Mouse (Mus musculus) thymus, adult 18-20 months (tissue): ENCODE measurements around the gene Naxd.
"Not testable (repeated sequence)": the region's sequence is repeated elsewhere in the genome, so short reads cannot be mapped to it uniquely, and the experiment has no call there.

ENCODE experiments used
- DNase-seq, 2 experiments: peaks; one replicate each; pipeline ENCODE4 v3.0.0; 2022; ENCODE audit warnings: mixed read lengths in 2 of 2

The Naxd gene

GRCm38 (mm10) chr8:11517366-11518055, 20.2 kb downstream of the Naxd start:
- DNase-seq = no peak

GRCm38 (mm10) chr8:11518056-11518396, 20.7 kb downstream of the Naxd start:
- DNase-seq = no peak

GRCm38 (mm10) chr8:11518676-11519075, 21.4 kb downstream of the Naxd start:
- DNase-seq = no peak

- DNase-seq = no peak
Observed at GRCm38 (mm10) chr8:11523331-11523730, 26.0 kb downstream of the Naxd start.

- DNase-seq = no peak
Observed at GRCm38 (mm10) chr8:11530155-11530770, 33.0 kb downstream of the Naxd start.

- DNase-seq = no peak
Observed at GRCm38 (mm10) chr8:11530849-11531248, 33.5 kb downstream of the Naxd start.

GRCm38 (mm10) chr8:11534494-11534893, 37.2 kb downstream of the Naxd start:
- DNase-seq = no peak

- no peak for DNase-seq
Observed at GRCm38 (mm10) chr8:11539049-11539448, 41.7 kb downstream of the Naxd start.

- DNase-seq = no peak
Observed at GRCm38 (mm10) chr8:11540182-11540581, 42.9 kb downstream of the Naxd start.

- no peak for DNase-seq
Observed at GRCm38 (mm10) chr8:11542031-11542430, 44.7 kb downstream of the Naxd start.

GRCm38 (mm10) chr8:11542866-11543265, 45.6 kb downstream of the Naxd start:
- DNase-seq = no peak

- DNase-seq = peak; percentile 58 to 70
Observed at GRCm38 (mm10) chr8:11544386-11544785, 47.1 kb downstream of the Naxd start.

GRCm38 (mm10) chr8:11547063-11547462, 49.8 kb downstream of the Naxd start:
- DNase-seq = no peak

- DNase-seq = peak in 1 of 2 experiments; percentile 37
Observed at GRCm38 (mm10) chr8:11549706-11550105, 52.4 kb downstream of the Naxd start.

GRCm38 (mm10) chr8:11550281-11550948, 53.1 kb downstream of the Naxd start, which contains the start of gene Cars2:
Gene Cars2 (minus strand): TSS chr8:11550783.
- DNase-seq = peak; percentile 89 to 91

GRCm38 (mm10) chr8:11551497-11551896, 54.2 kb downstream of the Naxd start:
- DNase-seq = not testable (repeated sequence)

GRCm38 (mm10) chr8:11552390-11552789, 55.1 kb downstream of the Naxd start:
- no peak for DNase-seq

GRCm38 (mm10) chr8:11554799-11555719, 57.8 kb downstream of the Naxd start, which contains the start of gene Ing1:
Gene Ing1 (plus strand): TSS chr8:11555571.
- DNase-seq = peak; percentile 96

GRCm38 (mm10) chr8:11555720-11556591, 58.6 kb downstream of the Naxd start:
- peak; percentile 99 to 100 for DNase-seq

GRCm38 (mm10) chr8:11556691-11557423, 59.6 kb downstream of the Naxd start:
- peak; percentile 37 to 54 for DNase-seq

- DNase-seq = no peak
Observed at GRCm38 (mm10) chr8:11557424-11557767, 60.1 kb downstream of the Naxd start.
